Mouse (Mus musculus) stomach, postnatal 0 days (tissue): Measurements from ENCODE around the gene Pou3f1. TPM values are rescaled to one million over a fixed set of nuclear protein-coding genes. Genes with fewer than 3 reads are reported as not detected.

Experiments used
- ATAC-seq: fragments of 200-750 bp; cut with Nextera tagmentation; 2 replicates; pipeline ENCODE4 v1.8.0; 2017; ENCODE audit not compliant: low FRiP score, low TSS enrichment
- DNase-seq: peaks from one replicate; pipeline ENCODE4 v3.0.0-alpha.2; 2016; ENCODE audit warnings: low spot score
- H3K27ac ChIP-seq: fragments of 300-500 bp; sonication (generic); replicated peaks from 2 replicates; pipeline ENCODE4 v1.5.1; 2014; ENCODE audit warnings: mild to moderate bottlenecking, control low read depth
- H3K27me3 ChIP-seq: fragments of 300-500 bp; sonication (generic); 2 replicates; pipeline ENCODE4 v1.6.1; 2014; ENCODE audit warnings: low read length; ENCODE audit not compliant: control insufficient read depth, insufficient read depth
- H3K36me3 ChIP-seq: fragments of 300-500 bp; sonication (generic); 2 replicates; pipeline ENCODE4 v1.6.1; 2014; ENCODE audit warnings: low read length, mixed read lengths; ENCODE audit not compliant: control insufficient read depth, insufficient read depth
- H3K4me1 ChIP-seq: fragments of 300-500 bp; sonication (generic); replicated peaks from 2 replicates; pipeline ENCODE4 v1.6.1; 2014; ENCODE audit warnings: antibody characterized with exemption; ENCODE audit not compliant: control insufficient read depth, insufficient read depth
- H3K4me2 ChIP-seq: fragments of 300-500 bp; sonication (generic); replicated peaks from 2 replicates; pipeline ENCODE4 v1.6.1; 2014; ENCODE audit warnings: low read depth, mild to moderate bottlenecking, control low read depth, moderate library complexity
- H3K4me3 ChIP-seq: fragments of 300-500 bp; sonication (generic); 2 replicates; pipeline ENCODE4 v1.5.1; 2014; ENCODE audit warnings: low read depth, low read length, control low read depth
- H3K9ac ChIP-seq: fragments of 300-500 bp; sonication (generic); 2 replicates; pipeline ENCODE4 v1.6.1; 2014; ENCODE audit warnings: mild to moderate bottlenecking, low read length, control low read depth, mixed read lengths
- H3K9me3 ChIP-seq: fragments of 300-500 bp; sonication (generic); 2 replicates; pipeline ENCODE4 v1.6.1; 2016; ENCODE audit warnings: low read length; ENCODE audit not compliant: control insufficient read depth
- CTCF ChIP-seq: IDR thresholded peaks from 2 replicates; pipeline ENCODE4 v1.5.1; 2016; ENCODE audit warnings: antibody characterized with exemption, low read depth, mild to moderate bottlenecking, moderate library complexity
- EP300 ChIP-seq: optimal IDR thresholded peaks from 2 replicates; pipeline ENCODE3; 2016; ENCODE audit warnings: antibody characterized with exemption
- WGBS: fragments of 180-500 bp; shearing (Covaris S2); extraction: QIAGEN DNeasy Blood & Tissue Kit; methylation state at CpG from one replicate; pipeline ENCODE4 v1.1.7; 2014; 5-methylcytosine and 5-hydroxymethylcytosine counted together
- polyA plus RNA-seq: library from polyadenylated mRNA; unstranded; fragments of >200 nt; fragmentation: Nextera tagmentation; extraction: Ambion mirVana; gene quantifications from 2 replicates; pipeline ENCODE4 v1.2.1, GENCODE M21; 2015

Gene Pou3f1
- polyA plus RNA-seq, 1 experiment from 2014 or later = 0.13 TPM

DNA sequence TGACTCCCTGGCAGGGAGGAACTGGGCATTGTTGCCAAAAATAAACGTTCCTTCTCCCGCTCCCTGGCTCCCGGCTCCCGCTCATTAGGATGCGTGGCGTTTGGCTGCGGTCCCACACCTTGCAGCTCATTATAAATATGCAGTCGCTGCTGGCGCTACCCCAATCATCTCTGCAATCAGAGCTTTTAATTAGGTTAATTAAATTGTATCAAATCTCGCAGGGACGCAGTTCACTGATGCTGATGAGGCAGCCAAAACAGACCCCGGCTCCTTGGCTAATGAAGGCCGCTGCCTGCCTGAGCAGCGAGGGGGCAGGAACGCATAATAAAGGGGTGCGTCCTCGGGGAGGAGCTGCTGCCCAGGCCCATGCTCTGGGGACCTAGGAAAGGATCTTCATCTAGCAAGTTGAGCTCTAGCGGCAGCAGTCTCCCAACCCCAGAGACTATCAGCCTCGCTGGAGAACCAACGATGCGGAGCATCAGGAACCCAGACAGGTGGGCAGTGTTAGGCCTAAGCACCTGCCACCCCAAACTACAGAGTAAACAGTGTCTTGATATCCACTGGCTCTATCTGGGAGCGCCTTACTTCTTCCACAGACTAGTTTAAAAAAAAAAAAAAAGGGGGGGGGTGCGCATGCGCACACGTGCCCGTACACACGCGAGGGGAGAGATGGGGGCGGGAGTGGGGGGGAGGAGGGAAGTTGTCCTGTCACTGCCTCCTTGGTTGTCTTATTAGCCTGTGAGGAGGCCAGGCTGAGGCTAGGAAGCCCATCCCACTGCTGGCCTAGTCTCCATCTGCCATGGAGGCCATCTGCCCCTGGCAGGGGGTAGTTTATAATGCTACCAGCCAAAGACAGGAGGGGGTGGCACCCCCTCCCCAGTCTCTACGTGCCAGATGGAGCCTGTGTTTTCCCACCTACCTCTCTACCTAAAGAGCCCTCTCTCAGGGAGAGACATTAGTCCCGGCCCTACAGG is 16.0 kb downstream of the Pou3f1 start:
- ATAC-seq = no peak
- WGBS = 10% methylated on average over 29 of the region's 31 CpGs
- DNase-seq = no peak
- Histone ChIP-seq H3K9me3 (no peaks in the 10 kb centered on the region), H3K36me3 (peaks cover 8% of the 10 kb centered on the region; the same call in 1 of the 2 replicates), H3K4me2 (peak overlapping the region; percentile 8; the same call in 1 of the 2 replicates), H3K27me3 (0 out of 2 replicates have a peak, but pooled peaks cover 2% of the 10 kb centered on the region), H3K4me1 (0 out of 2 replicates have a peak, but pooled peaks cover 2% of the 10 kb centered on the region), H3K9ac (no peak overlapping the region), H3K4me3 (peak overlapping the region; percentile 6; the same call in 1 of the 2 replicates), H3K27ac (no peak overlapping the region)
- no peak for TF ChIP-seq CTCF
- no peak for TF ChIP-seq EP300

DNA sequence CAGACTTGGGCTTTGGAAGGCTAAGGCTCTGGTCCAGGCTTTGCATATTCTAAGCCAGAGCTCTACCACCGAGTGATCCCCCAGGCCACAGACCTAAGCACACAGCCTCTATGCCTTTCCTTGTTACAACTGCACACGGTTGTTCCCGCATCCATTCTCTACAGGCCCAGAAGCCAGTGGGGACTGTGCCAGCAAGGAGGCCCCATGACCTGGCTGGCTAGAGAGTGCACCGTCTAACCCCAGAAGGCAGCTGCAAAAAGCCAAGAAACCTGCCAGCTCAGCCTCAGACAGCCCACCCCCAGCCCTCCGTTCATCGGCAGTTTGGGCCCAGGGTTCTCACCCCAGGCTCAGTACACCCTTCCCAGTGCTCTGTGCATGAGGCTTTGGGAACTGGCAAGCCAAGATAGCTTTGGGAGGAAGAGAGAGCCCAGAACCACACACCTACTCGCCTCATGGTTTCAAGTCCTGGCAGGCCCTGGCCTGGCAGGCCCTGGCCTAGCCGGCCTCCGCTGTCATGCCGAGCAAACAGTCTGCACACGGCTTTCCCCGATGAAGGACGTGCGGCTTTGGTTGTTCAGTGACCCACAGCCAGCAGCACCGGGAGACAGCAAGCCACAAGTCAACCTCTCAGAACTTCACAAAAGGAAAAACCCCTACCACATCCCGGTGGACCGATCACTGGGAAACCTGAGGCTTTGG is 17.9 kb downstream of the Pou3f1 start:
- 61% methylated on average over 17 of the region's 17 CpGs for WGBS
- no peak for ATAC-seq

DNA sequence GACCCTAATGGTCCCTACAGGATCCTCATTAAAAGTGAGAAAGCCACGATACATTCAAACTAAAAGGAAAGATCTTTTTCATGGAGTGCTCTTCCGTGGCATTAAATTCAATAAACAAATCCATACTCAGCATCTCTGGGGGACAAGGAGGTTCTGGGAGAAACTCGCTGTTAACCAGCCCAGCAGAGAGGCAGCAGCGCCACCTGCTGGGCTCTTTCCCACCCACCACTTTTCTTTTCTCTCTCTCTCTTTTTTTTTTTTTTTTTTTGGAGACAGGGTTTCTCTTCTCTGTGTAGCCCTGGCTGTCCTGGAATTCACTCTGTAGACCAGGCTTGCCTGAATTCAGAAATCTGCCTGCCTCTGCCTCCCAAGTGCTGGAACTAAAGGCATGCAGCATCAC is 18.4 kb downstream of the Pou3f1 start:
- ATAC-seq = no peak
- TF ChIP-seq EP300 (no peak), CTCF (peak; percentile 88)

More for the DNA sequence above, 17.9 kb downstream of the Pou3f1 start:
- Histone ChIP-seq H3K36me3 (peaks cover 17% of the 10 kb centered on the region; the same call in 1 of the 2 replicates), H3K4me2 (no peak overlapping the region), H3K4me3 (no peak overlapping the region), H3K27me3 (0 out of 2 replicates have a peak, but pooled peaks cover 2% of the 10 kb centered on the region), H3K9me3 (no peaks in the 10 kb centered on the region), H3K9ac (no peak overlapping the region), H3K27ac (no peak overlapping the region), H3K4me1 (0 out of 2 replicates have a peak, but pooled peaks cover 2% of the 10 kb centered on the region)
- no peak for TF ChIP-seq CTCF
- TF ChIP-seq EP300 = no peak
- no peak for DNase-seq

DNA sequence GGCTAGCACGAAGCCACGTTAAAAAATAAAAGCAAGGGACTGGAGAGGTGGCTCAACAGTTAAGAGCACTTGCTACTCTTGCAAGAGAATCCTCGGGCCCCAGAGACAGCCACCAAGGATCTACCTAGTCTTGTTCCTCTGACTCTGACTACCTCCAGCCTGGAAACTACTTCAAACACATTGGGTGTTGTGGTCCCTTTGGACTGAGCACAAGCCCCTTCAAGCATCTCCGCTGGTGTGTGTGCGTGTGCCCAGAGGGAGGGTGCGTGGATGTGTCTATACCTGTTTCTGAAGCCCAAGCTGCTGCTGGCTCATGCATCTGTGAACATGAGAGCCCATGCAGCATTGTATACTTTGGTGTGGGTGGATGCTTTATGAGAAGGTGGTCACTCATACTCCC is 19.4 kb downstream of the Pou3f1 start:
- ATAC-seq = no peak
- H3K4me1 ChIP-seq = 0 out of 2 replicates have a peak, but pooled peaks cover 2% of the 10 kb centered on the region
- WGBS = 79% methylated on average over 6 of the region's 6 CpGs
- DNase-seq = no peak
- no peak for TF ChIP-seq EP300
- no peak for TF ChIP-seq CTCF
- no peak overlapping the region for H3K27ac ChIP-seq
- H3K36me3 ChIP-seq = peaks cover 26% of the 10 kb centered on the region; the same call in 1 of the 2 replicates
- H3K9ac ChIP-seq = no peak overlapping the region
- H3K9me3 ChIP-seq = no peaks in the 10 kb centered on the region
- no peak overlapping the region for H3K4me3 ChIP-seq
- H3K27me3 ChIP-seq = 0 out of 2 replicates have a peak, but pooled peaks cover 2% of the 10 kb centered on the region
- no peak overlapping the region for H3K4me2 ChIP-seq

More for the DNA sequence above, 18.4 kb downstream of the Pou3f1 start:
- DNase-seq = peak; percentile 66
- peaks cover 22% of the 10 kb centered on the region; the same call in 1 of the 2 replicates for H3K36me3 ChIP-seq
- no peak overlapping the region for H3K4me3 ChIP-seq
- H3K4me2 ChIP-seq = no peak overlapping the region
- H3K4me1 ChIP-seq = 0 out of 2 replicates have a peak, but pooled peaks cover 2% of the 10 kb centered on the region
- H3K27ac ChIP-seq = no peak overlapping the region
- H3K9me3 ChIP-seq = no peaks in the 10 kb centered on the region
- H3K9ac ChIP-seq = no peak overlapping the region
- 3% methylated on average over 4 of the region's 4 CpGs for WGBS
- H3K27me3 ChIP-seq = 0 out of 2 replicates have a peak, but pooled peaks cover 2% of the 10 kb centered on the region

DNA sequence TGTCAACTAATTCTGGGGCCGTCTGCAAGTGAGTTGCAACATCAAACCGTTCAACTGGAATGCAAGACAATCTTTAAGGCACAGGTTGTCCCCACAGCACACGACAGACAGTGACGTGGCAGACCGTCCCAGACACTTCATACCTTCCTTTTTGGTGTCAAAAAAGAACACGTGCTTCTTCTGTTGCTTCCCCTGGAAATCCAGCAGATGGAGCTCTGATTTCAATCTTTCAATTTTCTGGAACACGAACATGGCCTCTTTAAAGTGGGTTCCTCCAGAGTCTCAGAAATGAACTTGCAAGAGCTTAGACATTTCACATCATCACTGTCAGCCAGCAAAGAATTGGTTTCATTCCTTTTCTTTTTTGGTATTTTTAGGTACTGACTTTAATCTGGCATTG is 25.7 kb downstream of the Pou3f1 start:
- ATAC-seq (no peak), DNase-seq (no peak)
- Histone ChIP-seq H3K27ac (no peak overlapping the region), H3K36me3 (peaks cover 35% of the 10 kb centered on the region), H3K9me3 (no peaks in the 10 kb centered on the region), H3K9ac (no peak overlapping the region), H3K4me1 (no peaks in the 10 kb centered on the region), H3K4me2 (no peak overlapping the region), H3K4me3 (no peak overlapping the region), H3K27me3 (no peaks in the 10 kb centered on the region)
- peak; percentile 77 for TF ChIP-seq CTCF
- TF ChIP-seq EP300 = no peak
- WGBS = 45% methylated on average over 7 of the region's 7 CpGs
